In genomic region chr9:27172839-27173238, GRCm38 (mm10) we compare ENCODE assay signal across 36 mouse cellular contexts.
"Had no signal": no experiment of that assay in that cellular context is flagged by ENCODE, and none has a peak within 500 bp of the region (broad histone marks: within the 10 kb centered on the region; RNA-seq: fewer than 3 reads in every experiment).

No protein-coding gene starts in this region.

- ATAC-seq: hindbrain, embryonic 16.5 days; hindbrain, postnatal 0 days; inflammation-experienced regulatory T-cells, adult 6 months; intestine, embryonic 15.5 days; intestine, embryonic 16.5 days; intestine, postnatal 0 days had no signal

- H3K4me3 ChIP-seq: heart, embryonic 10.5 days; heart, embryonic 12.5 days; heart, embryonic 13.5 days; heart, embryonic 15.5 days; hindbrain, embryonic 10.5 days; hindbrain, embryonic 12.5 days; hindbrain, embryonic 13.5 days; hindbrain, embryonic 15.5 days; intestine, embryonic 15.5 days; kidney, embryonic 15.5 days; layer of hippocampus, adult 2 months; left cerebral cortex, adult 2 months had no signal

- H3K4me1 ChIP-seq: heart, embryonic 12.5 days; heart, embryonic 15.5 days; hindbrain, embryonic 10.5 days; intestine, embryonic 15.5 days; kidney, embryonic 15.5 days had no signal

- H3K27me3 ChIP-seq: heart, embryonic 12.5 days; heart, embryonic 13.5 days; heart, embryonic 15.5 days; hindbrain, embryonic 12.5 days; hindbrain, embryonic 15.5 days; intestine, embryonic 15.5 days; kidney, embryonic 15.5 days had no signal

- H3K4me2 ChIP-seq: heart, embryonic 11.5 days; heart, embryonic 12.5 days; heart, embryonic 13.5 days; heart, embryonic 15.5 days; hindbrain, embryonic 12.5 days; hindbrain, embryonic 13.5 days; hindbrain, embryonic 14.5 days; hindbrain, embryonic 15.5 days; intestine, embryonic 15.5 days; kidney, embryonic 15.5 days had no signal

- H3K9ac ChIP-seq: heart, embryonic 12.5 days; heart, embryonic 13.5 days; heart, embryonic 15.5 days; hindbrain, embryonic 12.5 days; hindbrain, embryonic 13.5 days; hindbrain, embryonic 14.5 days; hindbrain, embryonic 15.5 days; intestine, embryonic 15.5 days; kidney, embryonic 15.5 days had no signal

- H3K9me3 ChIP-seq: heart, embryonic 10.5 days; heart, embryonic 12.5 days; heart, embryonic 13.5 days; heart, embryonic 15.5 days; hindbrain, embryonic 10.5 days; hindbrain, embryonic 12.5 days; hindbrain, embryonic 13.5 days; hindbrain, embryonic 15.5 days; intestine, embryonic 15.5 days; kidney, embryonic 15.5 days had no signal

- H3K27ac ChIP-seq: heart, embryonic 10.5 days; heart, embryonic 13.5 days; heart, embryonic 15.5 days; hindbrain, embryonic 10.5 days; hindbrain, embryonic 12.5 days; hindbrain, embryonic 13.5 days; hindbrain, embryonic 14.5 days; hindbrain, embryonic 15.5 days; hindbrain, postnatal 0 days; intestine, embryonic 15.5 days; kidney, embryonic 15.5 days; kidney, postnatal 0 days; layer of hippocampus, adult 2 months; left cerebral cortex, adult 2 months had no signal

- H3K36me3 ChIP-seq: heart, embryonic 10.5 days; heart, embryonic 12.5 days; heart, embryonic 13.5 days; heart, embryonic 15.5 days; hindbrain, embryonic 10.5 days; hindbrain, embryonic 12.5 days; hindbrain, embryonic 13.5 days; hindbrain, embryonic 15.5 days; intestine, embryonic 15.5 days; kidney, embryonic 15.5 days had no signal

- DNase-seq: heart, postnatal 10 days; heart, postnatal 14 days; heart, postnatal 36 days; heart, postnatal 4 days; kidney, adult 11 months; kidney, adult 18-20 months; kidney, adult 2 months; kidney, adult 8-10 months; kidney, adult 9 months; kidney, postnatal 10 days; kidney, postnatal 14 days; kidney, postnatal 25 days; kidney, postnatal 36 days; kidney, postnatal 4 days; layer of hippocampus, adult 9-11 months; layer of hippocampus, postnatal 36 days had no signal
